Mouse (Mus musculus) retina, embryonic 14.5 days (tissue): ENCODE data around the gene Lrrn3.

ENCODE experiments used
- DNase-seq: peaks from one replicate; pipeline ENCODE4 v3.0.0-alpha.2; 2015; ENCODE audit warnings: low spot score

Gene Lrrn3

DNA sequence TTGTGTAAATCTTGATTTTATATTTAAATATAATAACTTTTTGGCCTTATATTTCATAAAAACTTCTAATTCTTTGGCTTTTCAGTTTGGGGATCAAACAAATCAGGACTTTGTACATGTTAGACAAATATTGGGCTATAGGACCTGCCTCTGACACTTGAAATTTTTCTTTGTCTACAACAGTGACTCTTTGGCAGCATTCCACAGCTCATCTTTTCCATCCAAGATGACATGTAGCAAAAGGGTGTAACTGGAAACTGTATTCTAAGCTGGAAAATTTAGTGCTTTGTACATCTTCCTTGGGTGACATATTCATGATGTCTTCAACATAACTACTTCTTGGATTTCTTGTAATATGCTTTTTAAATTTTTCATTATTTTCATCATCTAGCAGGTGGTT lies 57.4 kb downstream of the Lrrn3 start:
- DNase-seq: no peak

DNA sequence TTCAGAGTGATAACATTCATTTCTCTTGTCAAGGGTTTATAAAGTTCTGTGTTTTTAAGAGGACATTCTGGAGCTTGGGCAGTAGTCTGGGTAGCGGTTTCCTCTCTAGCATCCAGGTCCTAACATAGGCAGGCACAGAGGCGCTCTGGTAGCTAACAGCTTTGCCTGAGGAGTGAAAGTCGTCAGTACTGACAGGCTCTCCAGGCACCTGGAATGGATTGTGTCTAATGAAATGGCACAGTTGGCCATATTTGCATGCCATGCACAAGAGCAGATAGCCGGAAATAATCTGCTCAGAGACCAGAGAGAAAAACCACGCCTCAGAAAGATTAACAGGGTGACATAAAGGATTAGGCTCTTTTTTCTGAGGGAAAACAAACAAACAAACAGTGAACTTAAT lies 58.8 kb downstream of the Lrrn3 start:
- peak; percentile 71 for DNase-seq

DNA sequence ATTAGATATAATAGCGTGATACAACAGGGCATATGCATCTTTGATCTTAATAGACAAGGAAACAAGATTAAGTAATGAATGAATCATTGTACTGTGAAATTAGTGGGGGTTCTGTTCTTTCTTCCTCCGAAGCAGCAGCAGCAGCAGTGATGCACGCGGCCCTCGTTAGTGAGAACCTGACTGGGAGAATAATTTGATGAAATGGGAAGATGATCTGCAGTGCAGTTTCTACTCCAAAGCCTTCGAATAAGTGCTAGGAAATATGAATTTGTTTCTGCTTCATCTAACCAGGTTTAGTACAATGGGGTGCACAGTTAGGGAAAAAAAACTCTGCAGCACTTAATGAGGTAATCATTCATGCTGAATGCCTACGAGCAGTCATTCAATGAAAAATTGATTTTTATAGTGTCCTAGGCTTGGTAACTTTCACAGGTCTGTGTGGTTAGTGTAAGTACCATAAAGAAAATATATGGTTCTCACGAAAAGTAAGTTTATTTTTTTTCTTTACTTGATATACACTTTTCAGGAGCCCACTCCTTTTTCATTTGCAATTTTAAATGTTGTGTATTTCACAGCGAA lies 61.0 kb downstream of the Lrrn3 start:
- peak; percentile 84 for DNase-seq

DNA sequence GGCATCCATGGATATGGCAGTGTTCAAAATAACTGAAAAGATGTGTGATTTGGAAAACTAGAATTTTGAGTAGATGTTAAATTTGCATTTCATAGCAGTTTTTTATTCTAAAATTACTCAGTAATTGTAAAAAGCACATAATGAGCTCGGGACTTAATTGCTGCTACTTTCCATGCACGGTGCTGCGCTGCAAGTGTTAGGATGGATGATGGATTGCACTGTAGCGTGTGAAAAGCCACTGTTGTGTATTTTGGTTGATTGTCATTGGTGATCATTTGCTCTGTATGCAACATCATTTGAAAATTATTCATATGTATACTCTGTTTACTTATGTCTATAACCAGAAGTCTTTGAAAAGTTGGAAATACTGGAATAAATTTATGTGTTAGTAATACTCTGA lies 68.3 kb downstream of the Lrrn3 start:
- DNase-seq: no peak

DNA sequence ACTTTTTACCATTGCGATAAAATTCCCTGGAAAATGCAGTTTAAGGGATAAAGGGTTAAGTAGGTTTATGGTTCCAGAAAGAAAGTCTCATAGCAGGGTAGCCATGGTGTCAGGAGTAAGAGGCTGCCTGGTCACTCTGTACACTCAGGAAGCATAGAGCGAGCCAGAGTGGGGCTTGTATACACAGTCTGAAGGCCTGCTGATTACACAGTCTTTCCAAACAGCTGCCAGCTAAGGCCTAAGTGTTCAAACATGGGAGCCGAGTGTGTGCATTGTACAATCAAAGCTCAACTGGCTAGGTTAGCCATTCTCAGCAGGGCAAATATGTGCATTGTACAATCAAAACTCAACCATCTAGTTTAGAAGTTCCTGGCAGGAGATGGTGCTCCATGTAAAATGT lies 69.1 kb downstream of the Lrrn3 start:
- no peak for DNase-seq

DNA sequence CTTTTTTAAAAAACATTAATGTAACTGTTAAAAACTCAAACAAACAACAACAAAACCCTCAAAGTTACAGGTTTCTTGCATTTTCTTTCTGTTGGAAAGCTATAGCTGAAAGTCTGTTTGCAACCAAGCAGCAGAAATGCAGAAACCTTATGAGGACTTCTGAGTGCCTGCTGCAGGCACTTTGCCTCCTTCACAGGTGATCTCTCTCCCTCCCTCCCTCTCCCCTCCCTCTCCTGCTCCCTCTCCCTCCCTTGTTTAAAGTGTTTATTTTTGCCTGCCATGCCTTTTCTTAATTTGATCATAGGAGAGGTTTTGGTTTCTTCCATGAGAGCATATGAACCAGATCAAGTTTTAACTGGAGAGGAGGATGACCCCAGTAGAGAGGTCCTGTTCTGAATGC lies 69.6 kb downstream of the Lrrn3 start:
- no peak for DNase-seq

DNA sequence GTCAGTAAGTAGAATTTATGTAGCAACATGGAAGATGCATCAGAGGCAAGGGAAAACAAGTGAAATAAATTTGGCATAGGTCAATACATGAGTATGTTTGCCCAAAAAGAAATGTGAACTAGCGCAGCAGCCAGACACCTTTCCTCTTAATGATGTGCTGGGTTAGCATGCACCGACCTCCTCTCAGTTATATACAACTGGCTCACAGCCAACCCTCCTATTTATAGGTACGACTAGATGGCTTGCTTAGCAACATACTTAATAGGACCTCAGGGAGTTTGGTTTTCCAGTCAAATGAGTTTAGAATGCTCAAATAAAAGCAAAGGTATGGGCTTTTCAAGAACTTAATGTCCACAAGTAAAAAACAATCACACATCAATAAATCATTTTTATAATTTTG lies 76.8 kb downstream of the Lrrn3 start:
- DNase-seq: no peak

DNA sequence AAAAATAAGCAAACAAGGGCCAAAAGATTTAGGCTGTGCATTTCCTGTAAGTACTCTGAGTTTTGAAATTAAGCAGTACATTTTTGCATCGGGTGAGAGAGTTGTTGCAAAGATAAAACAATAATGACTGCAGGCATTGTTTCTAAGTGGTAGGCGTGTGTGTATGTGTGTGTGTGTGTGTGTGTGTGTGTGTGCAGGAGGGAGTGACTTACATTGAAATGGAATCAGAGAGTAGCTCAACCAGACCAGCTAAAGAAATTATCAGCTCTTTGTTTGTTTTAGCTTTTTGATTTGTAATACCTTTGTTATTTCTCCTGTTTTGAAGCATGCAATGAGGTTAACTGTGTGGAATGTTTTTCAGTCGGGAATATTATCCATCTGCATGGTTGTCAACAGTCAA lies 84.3 kb downstream of the Lrrn3 start:
- no peak for DNase-seq
